Mouse (Mus musculus): ENCODE results near the gene Mapk8ip3. TPM values are rescaled to one million over a fixed set of nuclear protein-coding genes. Genes with fewer than 3 reads are reported as not detected.

The Mapk8ip3 gene
- polyA plus RNA-seq (2015; fragmentation: Nextera tagmentation; extraction: Ambion mirVana): 5.3 and 6.6 TPM in 2 replicates

DNA sequence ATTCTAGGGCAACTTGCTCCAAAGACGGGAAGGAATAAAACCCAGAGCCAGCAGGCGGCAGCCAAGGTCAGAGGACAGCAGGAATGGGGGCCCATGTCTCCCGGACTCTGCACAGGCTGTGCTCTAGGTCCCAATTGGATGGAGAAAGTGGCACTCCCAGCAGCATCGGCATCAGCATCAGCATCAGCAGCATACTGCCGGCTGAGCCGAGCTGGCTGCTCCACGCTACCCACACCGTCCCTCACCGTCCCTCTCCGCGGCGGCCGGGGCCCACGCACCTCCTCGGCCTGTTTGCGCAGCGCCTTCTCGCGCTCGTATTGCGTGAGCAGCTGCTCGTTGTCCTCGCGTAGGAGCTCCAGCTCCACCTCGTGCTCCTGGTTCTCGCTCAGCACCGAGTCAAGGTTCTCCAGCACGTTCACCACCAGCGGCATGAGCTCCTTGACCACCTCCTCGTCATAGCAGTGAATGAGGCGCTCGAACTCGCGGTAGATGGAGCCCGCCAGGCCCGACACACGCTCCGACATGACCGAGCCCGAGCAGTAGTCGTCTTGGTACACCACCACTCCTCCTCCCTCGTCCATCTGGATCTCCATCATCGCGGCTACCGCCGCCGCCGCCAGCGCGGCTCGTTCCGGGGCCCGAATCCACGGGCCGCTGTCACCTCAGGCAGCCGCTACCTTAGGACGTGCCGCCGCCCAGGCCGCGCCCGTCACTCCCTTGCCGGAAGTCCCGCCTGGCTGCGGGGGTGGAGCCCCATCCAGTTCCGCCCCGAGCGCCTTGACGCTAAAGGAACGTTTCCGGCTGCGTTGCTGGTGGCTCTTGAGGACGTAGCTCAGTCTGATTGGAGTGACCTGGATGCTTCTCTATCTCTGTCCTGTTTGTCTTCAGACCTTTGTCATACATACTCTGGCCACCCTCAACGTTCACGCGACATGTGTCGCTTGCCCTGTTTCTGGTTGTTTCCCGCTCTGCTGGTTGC, at the start of gene Mapk8ip3:
Gene Mapk8ip3 (minus strand): TSS at position 719 of the 979 bp plus-strand sequence.
- Histone ChIP-seq H3K27ac (ENCODE audit: low read depth, low read length) (peak within 1 kb of the TSS; percentile 66), H3K4me2 (replicated peaks; ENCODE audit: low read depth) (peak within 1 kb of the TSS; percentile 88), H3K9ac (ENCODE audit: low read depth, low read length) (peak within 1 kb of the TSS; percentile 67), H3K4me1 (replicated peaks; ENCODE audit: control insufficient read depth, insufficient read depth, low read length) (no peaks in the 10 kb centered on the region; the same call in 1 of the 2 replicates), H3K27me3 (replicated peaks; ENCODE audit: control insufficient read depth, insufficient read depth, low read length) (no peaks in the 10 kb centered on the region), H3K36me3 (ENCODE audit: control insufficient read depth, insufficient read depth) (no peaks in the 10 kb centered on the region), H3K4me3 (ENCODE audit: low read depth, low read length) (peak within 1 kb of the TSS; percentile 71), H3K9me3 (ENCODE audit: control insufficient read depth) (no peaks in the 10 kb centered on the region)
- peak; percentile 96 for ATAC-seq
- under 1% methylated on average over 77 of the region's 78 CpGs for WGBS
- TF ChIP-seq CTCF (IDR thresholded peaks at IDR 0.05; ENCODE audit: low read depth): peak; percentile 70

DNA sequence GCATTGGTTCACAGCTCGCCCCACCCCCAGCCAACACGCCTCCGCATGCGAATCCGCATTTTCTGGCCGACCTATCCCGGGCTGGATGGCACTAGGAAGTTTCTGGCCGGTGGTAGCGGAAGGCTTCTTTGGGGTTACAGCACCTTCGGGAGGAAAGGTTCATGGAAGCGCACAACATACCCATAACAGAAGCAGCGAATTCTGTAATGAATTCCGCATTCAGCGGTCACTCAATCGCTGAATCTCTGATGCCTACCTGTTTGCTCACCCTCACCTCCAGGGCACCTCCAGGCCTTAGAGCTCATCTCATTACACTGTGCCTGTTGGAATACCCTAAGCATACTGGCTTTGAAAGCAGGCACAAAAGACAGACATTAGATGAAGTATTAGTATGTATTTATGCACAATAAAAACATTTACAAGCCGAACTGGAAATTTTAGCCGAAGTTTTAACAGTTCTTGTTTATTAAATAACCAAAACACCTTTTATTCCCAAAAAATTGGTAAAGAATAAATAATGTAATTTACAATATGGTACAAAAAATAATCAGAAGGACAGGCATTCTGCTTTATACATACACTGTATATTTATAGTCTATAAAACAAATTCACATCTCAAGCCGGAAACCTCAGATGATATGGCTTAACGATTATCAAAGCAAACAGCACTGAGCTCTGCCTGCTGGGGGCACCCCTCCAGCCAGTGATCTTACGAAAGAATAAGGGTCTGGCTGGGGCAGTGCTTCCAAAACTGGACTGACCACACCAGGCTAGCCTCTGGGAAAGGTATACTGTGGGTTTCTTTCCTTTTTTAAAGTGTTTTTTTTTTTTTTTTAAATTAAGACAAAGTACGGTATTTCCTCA, 24.3 kb upstream of the Mapk8ip3 start:
- H3K9me3 ChIP-seq (ENCODE audit: control insufficient read depth): no peaks in the 10 kb centered on the region
- 11% methylated on average over 21 of the region's 21 CpGs for WGBS
- peak; percentile 46 for ATAC-seq
- H3K4me3 ChIP-seq (ENCODE audit: low read depth, low read length): peak overlapping the region; percentile 75
- no peak for TF ChIP-seq CTCF (IDR thresholded peaks at IDR 0.05; ENCODE audit: low read depth)
- H3K36me3 ChIP-seq (ENCODE audit: control insufficient read depth, insufficient read depth): peaks cover 35% of the 10 kb centered on the region
- H3K27ac ChIP-seq (ENCODE audit: low read depth, low read length): no peak overlapping the region
- peak overlapping the region; percentile 75 for H3K4me2 ChIP-seq (replicated peaks; ENCODE audit: low read depth)
- H3K4me1 ChIP-seq (replicated peaks; ENCODE audit: control insufficient read depth, insufficient read depth, low read length): no peaks in the 10 kb centered on the region
- H3K27me3 ChIP-seq (replicated peaks; ENCODE audit: control insufficient read depth, insufficient read depth, low read length): no peaks in the 10 kb centered on the region
- H3K9ac ChIP-seq (ENCODE audit: low read depth, low read length): no peak overlapping the region

DNA sequence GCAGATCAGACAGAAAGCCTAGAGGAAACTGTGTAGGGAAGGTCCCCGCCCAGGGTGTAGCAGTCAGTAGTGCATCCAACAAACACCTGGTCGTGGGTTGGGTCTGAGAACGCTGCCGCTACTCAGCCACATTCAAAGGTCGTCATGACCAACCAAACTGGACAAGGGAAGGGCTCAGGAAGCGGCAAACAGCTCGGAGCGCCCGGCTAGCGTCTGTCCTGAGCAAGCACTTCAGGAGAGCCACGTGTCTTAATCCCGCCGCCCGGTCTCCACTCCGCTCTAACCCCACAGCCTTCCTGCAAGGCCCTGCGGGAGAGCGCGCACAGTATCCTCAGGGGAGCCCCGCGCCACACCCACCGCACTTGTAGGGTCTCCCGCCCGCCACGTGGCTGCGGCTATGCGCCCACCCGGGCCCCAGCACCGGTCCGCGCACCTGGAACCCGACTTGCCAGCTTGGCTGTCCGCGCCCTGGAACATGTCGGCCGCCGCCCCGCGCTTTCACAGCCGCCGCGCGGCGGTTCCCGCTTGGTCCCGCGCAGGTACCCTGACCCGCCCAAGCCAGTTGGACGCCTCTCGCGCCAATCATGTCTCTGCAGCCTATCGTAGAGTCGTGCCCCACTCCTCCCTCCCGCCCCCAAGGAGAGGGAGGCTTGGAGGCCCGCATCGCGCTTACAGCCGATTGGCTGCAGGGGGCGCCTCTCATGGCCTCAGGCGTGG, 23.5 kb upstream of the Mapk8ip3 start, which contains the start of gene Jpt2:
Gene Jpt2 (minus strand): TSS at position 555 of the 717 bp plus-strand sequence.
- H3K36me3 ChIP-seq (ENCODE audit: control insufficient read depth, insufficient read depth): peaks cover 33% of the 10 kb centered on the region; the same call in 1 of the 2 replicates
- peak within 1 kb of the TSS; percentile 85 for H3K27ac ChIP-seq (ENCODE audit: low read depth, low read length)
- peak within 1 kb of the TSS; percentile 75 for H3K4me3 ChIP-seq (ENCODE audit: low read depth, low read length)
- peak within 1 kb of the TSS; percentile 75 for H3K4me2 ChIP-seq (replicated peaks; ENCODE audit: low read depth)
- H3K9me3 ChIP-seq (ENCODE audit: control insufficient read depth): no peaks in the 10 kb centered on the region
- peak within 1 kb of the TSS; percentile 60 for H3K9ac ChIP-seq (ENCODE audit: low read depth, low read length)
- peak; percentile 74 for TF ChIP-seq CTCF (IDR thresholded peaks at IDR 0.05; ENCODE audit: low read depth)
- WGBS: under 1% methylated on average over 58 of the region's 59 CpGs
- no peaks in the 10 kb centered on the region for H3K27me3 ChIP-seq (replicated peaks; ENCODE audit: control insufficient read depth, insufficient read depth, low read length)
- peak; percentile 100 for ATAC-seq
- no peaks in the 10 kb centered on the region for H3K4me1 ChIP-seq (replicated peaks; ENCODE audit: control insufficient read depth, insufficient read depth, low read length)

DNA sequence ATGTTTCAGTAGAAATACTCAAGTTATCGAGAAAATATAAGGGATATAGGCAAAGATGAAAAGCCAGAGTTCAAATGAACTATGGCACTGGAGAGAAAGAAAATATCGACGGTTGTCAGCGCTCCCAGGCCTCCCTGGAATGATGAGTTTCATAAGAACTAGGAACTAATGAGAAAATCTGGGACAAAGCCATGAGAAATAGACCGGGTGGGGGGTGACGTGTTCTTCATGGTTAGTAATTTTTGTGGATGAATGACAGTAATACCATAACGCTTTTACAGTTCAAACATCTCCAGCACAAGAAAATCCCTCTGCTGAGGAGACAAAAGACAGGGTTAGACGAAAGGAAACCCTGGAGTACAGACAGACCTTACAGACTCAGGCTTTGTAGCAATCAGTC, 22.6 kb upstream of the Mapk8ip3 start:
- WGBS: 29% methylated on average over 8 of the region's 8 CpGs
- Histone ChIP-seq H3K4me3 (ENCODE audit: low read depth, low read length) (peak overlapping the region; percentile 75), H3K27me3 (replicated peaks; ENCODE audit: control insufficient read depth, insufficient read depth, low read length) (no peaks in the 10 kb centered on the region), H3K9ac (ENCODE audit: low read depth, low read length) (peak overlapping the region; percentile 60), H3K9me3 (ENCODE audit: control insufficient read depth) (no peaks in the 10 kb centered on the region), H3K4me1 (replicated peaks; ENCODE audit: control insufficient read depth, insufficient read depth, low read length) (no peaks in the 10 kb centered on the region), H3K27ac (ENCODE audit: low read depth, low read length) (no peak overlapping the region; the same call in 1 of the 2 replicates), H3K4me2 (replicated peaks; ENCODE audit: low read depth) (peak overlapping the region; percentile 75), H3K36me3 (ENCODE audit: control insufficient read depth, insufficient read depth) (peaks cover 27% of the 10 kb centered on the region)
- no peak for TF ChIP-seq CTCF (IDR thresholded peaks at IDR 0.05; ENCODE audit: low read depth)
- no peak for ATAC-seq

DNA sequence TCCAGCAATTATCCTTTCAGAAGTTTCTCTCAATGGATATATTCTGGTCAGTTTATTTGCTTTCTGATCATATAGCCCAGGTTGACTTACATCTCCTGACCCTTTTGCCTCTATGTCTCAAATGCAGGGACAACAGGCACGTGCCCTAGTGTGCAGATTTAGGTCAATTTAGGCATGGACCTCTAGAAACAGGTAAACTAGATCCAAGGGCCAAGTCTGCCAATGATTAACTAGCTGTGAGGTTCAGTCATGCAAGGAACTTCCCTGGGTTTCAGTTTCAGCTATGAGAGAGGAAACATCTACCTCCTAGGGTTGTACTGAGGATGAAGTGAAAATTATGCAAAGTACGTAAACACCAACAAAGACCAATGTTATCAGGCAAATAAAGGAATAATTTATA, 16.5 kb upstream of the Mapk8ip3 start:
- Histone ChIP-seq H3K4me1 (replicated peaks; ENCODE audit: control insufficient read depth, insufficient read depth, low read length) (0 out of 2 replicates have a peak, but pooled peaks cover 3% of the 10 kb centered on the region), H3K36me3 (ENCODE audit: control insufficient read depth, insufficient read depth) (peaks cover 29% of the 10 kb centered on the region), H3K4me2 (replicated peaks; ENCODE audit: low read depth) (no peak overlapping the region; the same call in 1 of the 2 replicates), H3K4me3 (ENCODE audit: low read depth, low read length) (no peak overlapping the region), H3K27ac (ENCODE audit: low read depth, low read length) (no peak overlapping the region; the same call in 1 of the 2 replicates), H3K9me3 (ENCODE audit: control insufficient read depth) (no peaks in the 10 kb centered on the region), H3K27me3 (replicated peaks; ENCODE audit: control insufficient read depth, insufficient read depth, low read length) (no peaks in the 10 kb centered on the region), H3K9ac (ENCODE audit: low read depth, low read length) (no peak overlapping the region)
- 52% methylated on average over 2 of the region's 2 CpGs for WGBS
- peak; percentile 68 for ATAC-seq
- no peak for TF ChIP-seq CTCF (IDR thresholded peaks at IDR 0.05; ENCODE audit: low read depth)
